Mouse (Mus musculus) ZHBTc4 (cell line): ENCODE measurements around the gene Selenom.

Experiments used
- DNase-seq: peaks from one replicate; pipeline ENCODE4 v3.0.0-alpha.2; 2011; ENCODE audit warnings: low read depth, low spot score

The Selenom gene

GRCm38 (mm10) chr11:3513291-3513690, 1.2 kb upstream of the Selenom start:
- DNase-seq: no peak

GRCm38 (mm10) chr11:3515216-3515615, 732 bp downstream of the Selenom start:
- DNase-seq: no peak

- no peak for DNase-seq
Observed at GRCm38 (mm10) chr11:3515637-3516036, 1.2 kb downstream of the Selenom start.

- no peak for DNase-seq
Observed at GRCm38 (mm10) chr11:3516121-3516520, 1.6 kb downstream of the Selenom start.

DNA sequence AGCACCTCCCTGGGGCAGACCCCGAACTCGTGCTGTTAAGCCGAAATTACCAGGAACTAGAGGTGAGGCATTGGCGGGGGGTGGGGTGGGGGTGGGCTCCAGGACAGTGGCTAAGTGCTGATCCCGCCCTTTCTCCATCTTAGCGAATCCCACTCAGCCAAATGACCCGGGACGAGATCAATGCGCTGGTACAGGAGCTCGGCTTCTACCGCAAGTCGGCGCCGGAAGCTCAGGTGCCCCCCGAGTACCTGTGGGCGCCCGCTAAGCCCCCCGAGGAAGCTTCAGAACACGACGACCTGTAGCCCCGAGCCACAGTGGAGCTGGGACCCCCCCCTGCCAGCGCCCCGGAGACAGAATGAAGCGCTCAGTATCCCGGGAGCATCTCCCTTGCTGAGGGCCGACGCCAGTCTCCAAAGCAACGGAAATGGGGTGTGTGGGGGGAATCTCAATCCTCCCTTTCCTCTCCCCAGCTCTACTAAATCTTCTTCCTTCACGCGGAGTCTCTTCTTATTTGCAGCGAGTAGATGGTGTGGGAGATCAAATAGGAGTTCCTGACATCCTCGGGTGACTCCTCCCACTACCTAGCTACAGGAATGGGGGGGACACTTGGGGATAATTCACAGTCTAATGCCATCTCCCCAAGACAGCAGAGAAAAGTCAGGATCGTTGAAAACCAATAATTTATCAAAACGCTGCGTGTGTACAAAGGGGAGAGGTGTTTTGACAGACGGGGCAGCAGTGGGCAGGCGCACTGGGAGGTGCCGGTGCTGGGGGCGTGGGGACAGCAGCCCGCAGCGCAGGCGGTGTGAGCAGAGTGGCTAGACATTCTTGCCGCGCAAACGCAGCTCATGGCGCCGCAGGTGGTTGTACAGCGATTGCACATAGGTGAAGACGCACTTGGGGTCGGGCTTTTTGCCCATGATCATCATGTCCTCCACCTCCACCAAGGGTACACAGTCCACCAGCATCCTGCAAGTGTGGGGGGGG, 2.7 kb downstream of the Selenom start:
- DNase-seq: peak; percentile 68

DNA sequence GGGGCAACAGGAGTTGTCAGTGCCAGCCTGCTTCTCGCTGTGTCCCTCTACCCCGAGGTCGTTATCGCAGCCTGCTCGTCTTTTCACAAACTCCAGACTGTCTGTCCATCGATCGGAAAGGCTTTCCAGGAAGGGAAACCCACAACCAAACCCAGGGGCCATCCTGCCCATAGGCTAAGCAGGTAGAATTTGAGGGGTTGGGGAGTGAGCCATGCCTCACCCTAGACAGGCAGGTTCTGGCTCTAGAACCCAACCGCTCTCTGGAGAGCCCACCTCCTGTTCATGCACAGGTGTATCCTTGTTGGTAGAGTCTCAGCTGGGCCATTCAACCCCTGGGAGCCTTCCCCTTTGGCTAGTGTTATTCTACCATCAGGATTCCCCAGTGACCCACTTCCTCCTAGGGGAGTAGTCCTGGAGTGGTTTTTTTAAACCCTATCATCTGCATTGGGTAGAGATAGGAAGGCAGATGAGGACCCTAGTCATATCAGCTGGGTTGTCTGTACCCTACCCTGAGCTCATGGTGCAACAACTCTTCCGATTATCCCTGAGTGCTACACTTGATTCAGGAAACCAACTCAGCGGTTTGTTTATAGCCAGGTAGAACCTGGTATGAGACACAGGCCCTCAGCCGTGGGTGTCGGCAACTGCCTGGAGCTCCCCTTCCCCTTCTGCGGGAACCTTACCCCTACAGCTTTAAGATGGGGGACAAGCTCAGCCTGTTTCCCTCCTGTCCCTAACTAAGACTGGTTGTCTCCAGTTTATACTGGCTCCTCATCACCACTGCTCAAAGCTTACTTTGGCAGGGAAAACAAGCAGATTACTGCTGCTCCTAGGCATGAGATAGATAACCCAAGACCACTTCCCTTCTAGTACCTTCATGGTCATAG, 3.6 kb downstream of the Selenom start:
- no peak for DNase-seq

GRCm38 (mm10) chr11:3519051-3519726, 4.7 kb downstream of the Selenom start:
- DNase-seq: no peak

DNA sequence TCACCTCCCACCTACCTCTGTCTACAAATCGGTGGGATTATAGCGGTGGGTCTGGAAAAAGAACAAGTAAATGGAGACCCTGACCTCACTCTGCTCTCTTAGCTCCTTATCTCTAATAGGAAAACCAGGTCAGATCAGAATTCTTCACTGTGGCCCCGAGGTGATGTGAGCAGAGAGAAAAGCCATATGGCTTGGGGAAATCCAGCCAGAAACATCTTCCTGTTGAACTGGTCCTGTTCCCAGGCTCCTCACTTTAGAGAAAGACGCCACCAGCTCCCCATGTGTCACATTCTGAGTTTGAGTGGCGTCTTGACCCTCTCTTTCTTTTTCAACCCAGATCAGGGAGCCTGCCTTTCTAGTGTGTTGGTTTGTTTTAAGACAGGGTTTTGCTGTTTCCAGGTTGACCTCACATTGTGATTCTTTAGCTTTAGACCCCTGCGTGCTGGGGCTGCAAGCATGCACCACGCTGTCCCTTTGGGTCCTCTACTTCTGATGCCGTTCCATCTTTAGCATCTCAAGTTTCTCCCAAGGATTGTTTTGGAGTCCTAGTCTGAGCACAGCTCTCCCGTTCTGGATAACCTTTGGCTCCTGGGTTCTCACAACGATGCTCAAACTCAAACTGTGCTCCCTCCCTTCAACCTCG, 5.4 kb downstream of the Selenom start:
- no peak for DNase-seq

DNA sequence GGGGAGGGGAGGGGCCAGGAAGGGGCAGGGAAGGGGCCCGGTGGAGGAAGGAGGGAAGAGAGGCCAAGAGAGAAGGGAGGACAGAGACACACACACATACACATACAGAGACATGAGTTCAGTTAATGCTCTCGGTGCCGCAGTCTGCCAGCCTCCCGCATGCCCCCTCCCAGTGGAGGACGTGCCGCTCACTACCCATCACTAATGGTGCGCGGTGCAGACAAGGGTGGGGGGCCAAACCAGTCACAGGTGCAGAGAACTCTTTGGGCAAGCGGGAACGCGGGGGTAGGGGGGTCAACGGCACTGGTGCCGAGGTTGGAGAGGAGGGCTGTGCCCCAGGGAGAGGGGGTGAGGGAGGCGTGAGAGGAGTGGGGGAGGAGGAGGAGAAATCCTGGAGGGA, 6.4 kb downstream of the Selenom start:
- DNase-seq: no peak

DNA sequence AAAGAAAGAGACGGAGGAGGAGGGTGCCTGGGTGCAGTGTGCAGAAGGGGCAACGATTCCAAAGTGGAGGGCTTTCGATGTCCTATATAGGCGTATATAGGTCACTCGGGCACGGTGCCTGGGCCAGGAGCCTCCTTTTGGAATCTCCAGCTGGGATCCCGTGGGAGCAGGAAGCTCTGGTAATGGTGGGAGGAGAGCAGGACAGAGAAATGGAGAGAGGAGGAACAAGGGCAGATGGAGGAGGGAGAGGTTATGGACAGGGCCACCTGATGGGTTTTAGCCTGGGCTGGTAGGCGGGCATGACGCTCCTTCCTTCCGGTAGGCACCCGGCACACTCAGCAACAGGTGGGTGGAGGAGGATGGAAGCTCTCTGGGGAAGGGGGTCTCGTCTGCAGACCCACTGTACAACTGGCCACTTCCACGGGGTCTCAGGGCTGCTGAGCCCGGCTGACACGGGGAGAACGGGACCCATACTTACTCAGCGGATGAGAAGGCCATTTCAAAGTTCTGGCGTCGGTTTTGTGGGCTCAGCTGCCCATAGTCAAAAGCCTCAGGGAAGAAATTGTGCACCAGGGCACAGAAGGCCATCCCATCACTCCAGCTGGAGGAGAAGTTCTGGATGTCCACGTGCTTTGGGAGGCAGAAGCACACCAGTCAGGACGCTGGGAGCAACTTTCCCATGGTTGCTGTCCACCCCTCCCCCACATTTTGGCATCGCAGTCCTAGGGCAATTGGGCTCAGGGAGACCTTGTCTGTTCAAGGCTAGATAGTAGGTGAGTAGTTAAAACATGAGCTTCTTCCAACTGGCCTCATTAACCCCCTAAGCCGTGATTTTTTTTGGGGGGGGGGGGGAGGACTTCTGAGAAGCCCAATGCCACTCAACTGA, 7.1 kb downstream of the Selenom start:
- DNase-seq: no peak

DNA sequence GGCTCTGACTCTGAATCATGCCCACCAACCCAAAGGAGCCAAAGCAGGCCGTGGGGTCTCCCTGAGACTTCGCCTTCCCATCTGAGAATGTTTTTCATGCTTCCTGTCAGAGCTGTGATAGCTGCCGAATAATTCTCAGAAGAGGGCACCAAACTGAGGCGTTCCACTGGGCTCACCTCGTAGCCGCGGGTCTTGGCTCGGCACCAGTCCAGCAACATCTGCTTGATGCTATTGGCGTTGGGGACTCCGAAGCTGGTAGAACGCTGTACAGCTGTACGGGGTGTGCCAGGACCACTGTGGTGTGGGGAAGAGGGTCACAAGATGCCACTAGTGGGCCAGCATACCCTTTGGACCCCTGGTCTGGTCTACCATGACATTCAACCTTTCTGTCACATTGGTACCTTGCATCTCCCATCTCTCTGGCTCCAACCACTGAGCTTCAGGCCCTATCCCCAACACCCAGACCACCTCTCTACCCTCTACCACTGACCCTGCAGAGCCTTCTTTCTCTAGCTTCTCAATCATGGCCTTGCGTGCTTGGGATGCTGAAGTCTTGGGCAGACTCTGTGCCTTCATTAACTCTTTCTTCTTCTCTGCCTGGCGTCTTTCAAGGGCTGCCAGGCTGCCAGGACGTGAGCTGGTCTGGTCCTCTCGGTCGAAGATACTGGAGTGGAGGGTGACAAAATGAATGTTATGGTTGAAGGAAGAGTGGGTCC, 8.0 kb downstream of the Selenom start:
- DNase-seq: no peak

DNA sequence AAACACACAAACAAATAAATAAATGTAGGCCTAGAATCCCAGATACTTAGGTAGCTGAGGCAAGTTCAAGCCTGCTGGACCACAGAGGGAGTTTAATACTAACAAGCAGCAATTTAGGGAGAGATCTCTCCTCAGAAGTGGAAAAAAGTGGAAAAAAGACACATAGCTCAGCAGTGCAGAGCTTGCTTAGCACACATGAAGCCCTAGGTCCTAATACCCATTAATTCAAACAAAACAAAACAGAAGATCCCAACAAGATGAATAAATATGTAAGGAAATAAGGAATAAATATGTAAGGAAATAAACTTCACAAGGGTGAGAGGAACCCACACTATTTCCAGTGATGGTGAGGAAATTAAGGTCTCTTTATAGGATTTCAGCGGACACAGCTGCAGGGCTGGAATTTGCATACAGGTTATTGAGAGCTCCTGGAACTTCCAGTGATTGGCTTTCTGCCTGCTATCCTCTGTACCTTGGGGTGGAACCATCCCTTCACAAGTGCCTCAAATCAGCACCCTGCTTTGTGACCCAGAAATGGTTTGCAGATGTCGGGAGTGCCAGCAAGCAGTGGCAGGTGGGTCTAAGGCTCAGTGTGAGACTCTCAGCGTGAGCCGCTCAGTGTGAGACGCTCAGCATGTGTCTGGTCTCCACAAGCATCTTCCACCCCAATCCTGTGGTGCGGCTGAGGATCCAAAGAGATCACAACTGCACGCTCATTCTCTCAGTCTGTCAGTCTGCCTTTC, 9.5 kb downstream of the Selenom start:
- no peak for DNase-seq

GRCm38 (mm10) chr11:3525560-3525959, 11.1 kb downstream of the Selenom start:
- no peak for DNase-seq

DNA sequence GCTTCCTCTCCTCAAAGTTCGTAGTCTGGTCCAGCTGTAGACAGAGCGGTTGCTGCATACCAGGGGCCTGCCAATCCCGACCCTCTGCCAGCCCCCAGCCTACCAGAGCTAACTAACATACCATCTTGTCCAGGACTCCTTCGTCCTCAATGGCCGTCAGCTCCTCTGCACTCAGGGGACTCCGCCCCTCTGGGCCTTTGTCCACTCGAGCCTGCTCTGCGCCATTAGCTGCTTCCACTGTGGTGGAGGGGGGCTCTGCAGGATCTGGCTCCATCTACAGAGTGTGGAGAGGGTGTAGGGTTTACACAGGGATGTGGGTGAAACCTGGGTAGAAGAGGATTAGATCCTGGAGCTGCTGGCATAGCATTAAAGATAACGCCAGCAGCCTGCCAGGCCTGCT, 11.7 kb downstream of the Selenom start:
- DNase-seq: no peak

GRCm38 (mm10) chr11:3526979-3527738, 12.7 kb downstream of the Selenom start:
- DNase-seq: peak; percentile 23

- no peak for DNase-seq
Observed at GRCm38 (mm10) chr11:3527766-3528165, 13.3 kb downstream of the Selenom start.

DNA sequence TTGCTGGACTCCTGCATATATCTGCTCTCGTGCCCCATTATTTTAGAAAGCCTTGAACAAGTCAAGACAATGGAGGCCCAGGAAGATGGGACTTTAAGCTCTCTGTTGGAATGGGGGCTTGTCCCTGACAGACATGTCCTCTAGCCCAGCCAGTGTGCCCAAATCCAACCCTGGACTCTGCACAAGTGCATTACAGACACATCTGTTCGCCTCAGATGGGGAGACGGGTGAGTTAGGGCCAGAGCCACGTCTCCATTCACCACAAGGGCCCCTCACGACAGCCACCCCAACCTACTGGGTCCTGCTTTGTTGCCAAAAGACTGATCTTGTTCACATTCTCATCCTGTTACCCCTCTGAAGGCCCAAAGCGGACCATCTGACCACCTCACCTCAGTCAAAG, 13.7 kb downstream of the Selenom start:
- no peak for DNase-seq
